Mouse (Mus musculus): Measurements from ENCODE around the gene B3gnt9.

DNA sequence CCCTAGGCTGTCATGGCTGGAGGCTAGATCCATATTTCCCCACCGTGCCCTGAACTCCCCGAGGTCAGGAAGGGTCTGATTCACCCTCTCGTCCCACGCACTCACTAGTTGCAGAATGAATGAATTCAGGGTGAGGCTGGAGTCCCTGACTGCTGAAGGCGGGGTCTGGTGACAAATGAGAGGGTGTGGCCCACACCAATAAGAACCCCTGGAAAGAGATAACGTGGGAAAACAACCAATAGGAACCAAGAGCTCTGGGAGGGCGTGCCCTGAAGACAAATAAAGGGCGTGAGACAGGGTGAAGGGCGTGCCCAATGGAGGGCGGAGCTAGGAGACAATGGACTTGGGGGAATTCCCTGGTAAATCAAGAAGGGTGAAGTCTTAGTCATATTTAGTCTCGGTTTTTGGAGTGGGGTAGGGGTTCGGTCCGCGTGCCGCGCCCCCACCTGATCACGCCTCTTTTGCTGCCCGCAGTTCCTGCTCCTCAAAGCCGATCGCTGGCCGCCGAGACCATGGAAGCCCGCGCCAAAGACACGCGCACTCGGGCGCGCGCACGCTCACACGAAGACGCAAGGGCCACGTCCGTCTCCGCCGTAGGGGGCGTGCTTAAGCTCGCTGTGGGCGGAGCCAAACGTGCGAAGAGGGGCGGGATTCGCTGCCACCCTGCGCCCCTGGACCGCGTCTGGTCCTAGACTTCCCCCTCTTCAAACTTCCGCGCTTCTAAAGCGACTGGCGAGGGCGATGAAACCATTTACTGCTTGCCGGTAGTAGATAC lies 34.2 kb upstream of the B3gnt9 start:
- TF ChIP-seq POLR2A (IDR thresholded peaks at IDR 0.05; ENCODE audit: insufficient read depth, low read length) (peak; percentile 58), CTCF (IDR thresholded peaks at IDR 0.05; ENCODE audit: low read depth, low read length) (no peak), EP300 (IDR thresholded peaks at IDR 0.05; ENCODE audit: insufficient read depth, low read depth, low read length) (no peak)

Measured in ES-Bruce4 (cell line).